Mouse (Mus musculus) limb, embryonic 14.5 days (tissue): ENCODE data around the gene Diaph3. TPM values are rescaled to one million over a fixed set of nuclear protein-coding genes. Genes with fewer than 3 reads are reported as not detected.

Experiments used
- ATAC-seq: fragments of 200-750 bp; cut with Nextera tagmentation; 2 replicates; pipeline ENCODE4 v1.8.0; 2017; ENCODE audit warnings: low read depth, moderate number of reproducible peaks, moderate TSS enrichment; ENCODE audit not compliant: low FRiP score
- DNase-seq: peaks from one replicate; pipeline ENCODE4 v3.0.0-alpha.2; 2015; ENCODE audit warnings: low spot score
- H3K27ac ChIP-seq: fragments of 300-500 bp; sonication (generic); replicated peaks from 2 replicates; pipeline ENCODE4 v1.5.1; 2014; ENCODE audit warnings: low read depth, mild to moderate bottlenecking, low read length, moderate library complexity, mixed read lengths
- H3K27me3 ChIP-seq: fragments of 300-500 bp; sonication (generic); 2 replicates; pipeline ENCODE4 v1.6.1; 2014; ENCODE audit warnings: low read length, mixed read lengths; ENCODE audit not compliant: control insufficient read depth, insufficient read depth
- H3K36me3 ChIP-seq: fragments of 300-500 bp; sonication (generic); 2 replicates; pipeline ENCODE4 v1.6.1; 2014; ENCODE audit warnings: mild to moderate bottlenecking, low read length, moderate library complexity, mixed read lengths; ENCODE audit not compliant: control insufficient read depth, insufficient read depth
- H3K4me1 ChIP-seq: fragments of 300-500 bp; sonication (generic); 2 replicates; pipeline ENCODE4 v1.6.1; 2014; ENCODE audit warnings: antibody characterized with exemption, low read length, mixed read lengths; ENCODE audit not compliant: control insufficient read depth, insufficient read depth
- H3K4me2 ChIP-seq: fragments of 300-500 bp; sonication (generic); replicated peaks from 2 replicates; pipeline ENCODE4 v1.6.1; 2014; ENCODE audit warnings: low read depth, mild to moderate bottlenecking, low read length, moderate library complexity; ENCODE audit not compliant: severe bottlenecking
- H3K4me3 ChIP-seq: fragments of 300-500 bp; sonication (generic); replicated peaks from 2 replicates; pipeline ENCODE4 v1.5.1; 2014; ENCODE audit warnings: low read length
- H3K9ac ChIP-seq: fragments of 300-500 bp; sonication (generic); 2 replicates; pipeline ENCODE4 v1.6.1; 2014; ENCODE audit warnings: mild to moderate bottlenecking, low read depth, low read length, moderate library complexity; ENCODE audit not compliant: severe bottlenecking
- H3K9me3 ChIP-seq: fragments of 300-500 bp; sonication (generic); 2 replicates; pipeline ENCODE4 v1.6.1; 2016; ENCODE audit warnings: low read length; ENCODE audit not compliant: control insufficient read depth
- POLR2A ChIP-seq: fragments of 200-500 bp; IDR thresholded peaks from 2 replicates; pipeline ENCODE4 v1.8.0; 2012; ENCODE audit warnings: inconsistent platforms, mild to moderate bottlenecking, moderate library complexity, borderline replicate concordance; ENCODE audit not compliant: insufficient read depth, insufficient read length; ENCODE audit errors: extremely low read depth
- whole genome bisulfite sequencing: fragments of 180-500 bp; shearing (Covaris S2); extraction: QIAGEN DNeasy Blood & Tissue Kit; methylation state at CpG from one replicate; pipeline ENCODE4 v1.1.7; 2014; 5-methylcytosine and 5-hydroxymethylcytosine counted together
- polyA plus RNA-seq, 2 experiments: library from polyadenylated mRNA; depleted of rRNA in 1 of 2; stranded (reverse) in 1 of 2; unstranded in 1 of 2; fragments of >200 nt; fragmentation: Nextera tagmentation in 1 of 2; extraction: Ambion mirVana in 1 of 2; gene quantifications; 2 replicates each; pipeline versions ENCODE4 v1.2.1 to v1.2.3; 2012 to 2014

The Diaph3 gene
- polyA plus RNA-seq, 2 experiments = 7.3 to 10.5 TPM

DNA sequence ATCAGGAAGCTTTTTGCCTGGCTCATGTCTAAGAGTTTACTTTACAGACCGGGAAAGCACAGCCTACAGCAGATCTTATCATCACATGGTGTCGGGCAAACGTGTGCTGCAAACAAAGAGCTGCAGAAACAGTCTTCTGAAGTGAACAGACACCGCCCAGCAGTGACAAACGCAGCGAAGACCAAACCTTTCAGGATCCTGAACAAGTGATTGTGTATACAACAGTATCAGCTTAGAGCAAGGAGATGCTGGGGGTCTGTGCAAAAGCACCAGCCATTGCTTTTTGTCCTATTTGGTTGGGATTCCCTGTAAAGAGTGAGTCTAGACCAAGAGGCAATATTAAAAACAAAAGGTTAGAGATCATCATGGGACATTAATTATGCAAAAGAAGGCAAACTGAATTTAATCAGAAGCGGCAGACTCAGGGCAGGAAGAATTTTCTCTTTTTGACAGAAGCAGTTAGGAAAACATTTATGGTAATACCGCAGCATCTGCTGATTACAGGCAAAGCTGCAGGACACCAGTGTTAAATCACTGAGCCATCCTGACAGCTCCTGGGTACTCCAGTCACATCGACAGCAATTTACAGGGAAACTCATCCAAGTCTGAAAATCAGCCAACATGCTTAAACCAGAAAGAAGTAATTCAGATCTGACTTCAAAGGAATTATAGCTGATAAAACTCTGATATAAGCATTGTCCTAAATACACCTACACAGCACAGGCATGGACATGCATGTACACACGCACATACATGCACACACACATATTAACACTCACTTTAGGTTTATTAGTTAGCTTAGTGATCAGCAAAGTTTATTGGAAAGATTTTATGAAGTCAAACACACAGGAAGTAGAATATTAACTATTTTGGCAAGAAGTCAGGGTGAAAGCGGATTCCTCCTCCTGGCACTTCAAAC is 456.2 kb downstream of the Diaph3 start:
- Histone ChIP-seq H3K27me3 (no peaks in the 10 kb centered on the region), H3K4me2 (no peak overlapping the region), H3K9me3 (no peaks in the 10 kb centered on the region), H3K4me1 (no peaks in the 10 kb centered on the region), H3K36me3 (no peaks in the 10 kb centered on the region), H3K4me3 (no peak overlapping the region), H3K9ac (no peak overlapping the region), H3K27ac (no peak overlapping the region)
- TF ChIP-seq POLR2A = no peak
- ATAC-seq (no peak), DNase-seq (no peak)
- WGBS = 54% methylated on average over 11 of the region's 11 CpGs

GRCm38 (mm10) chr14:86681951-86682350 is 459.1 kb downstream of the Diaph3 start:
- no peak for ATAC-seq
- no peak overlapping the region for H3K27ac ChIP-seq
- H3K4me2 ChIP-seq = no peak overlapping the region
- no peak overlapping the region for H3K4me3 ChIP-seq
- no peaks in the 10 kb centered on the region for H3K9me3 ChIP-seq
- H3K4me1 ChIP-seq = no peaks in the 10 kb centered on the region
- H3K27me3 ChIP-seq = no peaks in the 10 kb centered on the region
- no peaks in the 10 kb centered on the region for H3K36me3 ChIP-seq
- no peak for DNase-seq
- no peak for TF ChIP-seq POLR2A
- no peak overlapping the region for H3K9ac ChIP-seq

- no peak for DNase-seq
- ATAC-seq = no peak
- no peak overlapping the region for H3K9ac ChIP-seq
- no peak overlapping the region for H3K27ac ChIP-seq
- H3K4me2 ChIP-seq = no peak overlapping the region
- no peaks in the 10 kb centered on the region for H3K36me3 ChIP-seq
- no peak for TF ChIP-seq POLR2A
- H3K27me3 ChIP-seq = no peaks in the 10 kb centered on the region
- H3K4me3 ChIP-seq = no peak overlapping the region
- no peaks in the 10 kb centered on the region for H3K4me1 ChIP-seq
- H3K9me3 ChIP-seq = no peaks in the 10 kb centered on the region
- WGBS = 92% methylated on average over 3 of the region's 3 CpGs
These were observed 462.0 kb downstream of the Diaph3 start for GRCm38 (mm10) chr14:86678992-86679391.

GRCm38 (mm10) chr14:86678179-86678780 is 462.8 kb downstream of the Diaph3 start:
- H3K27me3 ChIP-seq = no peaks in the 10 kb centered on the region
- H3K36me3 ChIP-seq = no peaks in the 10 kb centered on the region
- no peak overlapping the region for H3K4me3 ChIP-seq
- H3K4me1 ChIP-seq = no peaks in the 10 kb centered on the region
- H3K9ac ChIP-seq = no peak overlapping the region
- WGBS = 79% methylated on average over 5 of the region's 5 CpGs
- ATAC-seq (no peak; the same call in 1 of the 2 replicates), DNase-seq (no peak)
- H3K27ac ChIP-seq = no peak overlapping the region
- H3K9me3 ChIP-seq = no peaks in the 10 kb centered on the region
- no peak overlapping the region for H3K4me2 ChIP-seq
- no peak for TF ChIP-seq POLR2A

DNA sequence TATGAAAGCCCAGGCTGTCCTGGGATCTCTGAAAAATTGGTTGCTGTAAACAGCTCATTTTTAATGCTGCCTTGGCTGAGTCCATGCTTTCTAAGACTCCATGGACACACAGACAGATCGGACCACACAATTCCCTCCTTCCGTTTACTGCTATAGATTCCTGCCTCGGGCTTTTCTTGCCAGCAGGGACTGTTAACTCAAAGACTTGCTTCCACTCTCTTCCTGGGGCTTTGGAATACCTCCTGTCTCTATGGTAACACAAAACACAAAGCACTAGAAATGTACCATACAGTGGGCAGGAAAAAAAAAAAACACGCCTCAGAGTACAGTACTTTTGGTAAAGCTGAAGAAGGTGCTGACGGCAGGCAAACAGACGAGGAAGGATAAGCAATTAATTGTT is 464.0 kb downstream of the Diaph3 start:
- Histone ChIP-seq H3K9ac (no peak overlapping the region), H3K27me3 (no peaks in the 10 kb centered on the region)
- DNase-seq = no peak

More for the DNA sequence above, 464.0 kb downstream of the Diaph3 start:
- no peaks in the 10 kb centered on the region for H3K9me3 ChIP-seq
- no peaks in the 10 kb centered on the region for H3K36me3 ChIP-seq
- no peak for TF ChIP-seq POLR2A
- H3K4me2 ChIP-seq = no peak overlapping the region
- no peak overlapping the region for H3K27ac ChIP-seq
- no peak overlapping the region for H3K4me3 ChIP-seq
- H3K4me1 ChIP-seq = no peaks in the 10 kb centered on the region
- WGBS = 43% methylated on average over 6 of the region's 6 CpGs
- ATAC-seq = no peak
